Mouse (Mus musculus): ENCODE results near the gene Mapk8. TPM values are rescaled to one million over a fixed set of nuclear protein-coding genes. Genes with fewer than 3 reads are reported as not detected.

Gene Mapk8
- total RNA-seq, 1 experiment from 2014 or later, result 58.2 TPM

GRCm38 (mm10) chr14:33400019-33400418 lies 46.9 kb downstream of the Mapk8 start:
- peak; percentile 83 for ATAC-seq (replicated peaks; ENCODE audit: low read depth, poor library complexity, severe bottlenecking)

- no peak for ATAC-seq (replicated peaks; ENCODE audit: low read depth, poor library complexity, severe bottlenecking)
These were observed 48.7 kb downstream of the Mapk8 start for GRCm38 (mm10) chr14:33398065-33398860.

GRCm38 (mm10) chr14:33380830-33381457 lies 66.0 kb downstream of the Mapk8 start:
- no peak for ATAC-seq (replicated peaks; ENCODE audit: low read depth, poor library complexity, severe bottlenecking)

GRCm38 (mm10) chr14:33378723-33379122 lies 68.2 kb downstream of the Mapk8 start:
- 0 out of 2 replicates have a peak, but pooled peaks have one; percentile 22 for ATAC-seq (replicated peaks; ENCODE audit: low read depth, poor library complexity, severe bottlenecking)

GRCm38 (mm10) chr14:33377211-33377610 lies 69.7 kb downstream of the Mapk8 start:
- no peak for ATAC-seq (replicated peaks; ENCODE audit: low read depth, poor library complexity, severe bottlenecking)

- ATAC-seq (replicated peaks; ENCODE audit: low read depth, poor library complexity, severe bottlenecking), result no peak
These were observed 72.9 kb downstream of the Mapk8 start for GRCm38 (mm10) chr14:33374089-33374488.

GRCm38 (mm10) chr14:33373271-33373670 lies 73.7 kb downstream of the Mapk8 start:
- no peak for ATAC-seq (replicated peaks; ENCODE audit: low read depth, poor library complexity, severe bottlenecking)

- peak; percentile 85 for ATAC-seq (replicated peaks; ENCODE audit: low read depth, poor library complexity, severe bottlenecking)
These were observed 75.7 kb downstream of the Mapk8 start for GRCm38 (mm10) chr14:33371248-33371647.

- peak; percentile 37; the same call in 1 of the 2 replicates for ATAC-seq (replicated peaks; ENCODE audit: low read depth, poor library complexity, severe bottlenecking)
These were observed 76.9 kb downstream of the Mapk8 start for GRCm38 (mm10) chr14:33370056-33370455.

- ATAC-seq (replicated peaks; ENCODE audit: low read depth, poor library complexity, severe bottlenecking), result no peak
These were observed 77.6 kb downstream of the Mapk8 start for GRCm38 (mm10) chr14:33369375-33369774.

- ATAC-seq (replicated peaks; ENCODE audit: low read depth, poor library complexity, severe bottlenecking), result no peak
These were observed 79.8 kb downstream of the Mapk8 start for GRCm38 (mm10) chr14:33366891-33367777.

- ATAC-seq (replicated peaks; ENCODE audit: low read depth, poor library complexity, severe bottlenecking), result no peak
These were observed 82.9 kb downstream of the Mapk8 start for GRCm38 (mm10) chr14:33364061-33364460.

GRCm38 (mm10) chr14:33363611-33364010 lies 83.3 kb downstream of the Mapk8 start:
- no peak for ATAC-seq (replicated peaks; ENCODE audit: low read depth, poor library complexity, severe bottlenecking)

GRCm38 (mm10) chr14:33362807-33363206 lies 84.2 kb downstream of the Mapk8 start:
- ATAC-seq (replicated peaks; ENCODE audit: low read depth, poor library complexity, severe bottlenecking), result no peak

- ATAC-seq (replicated peaks; ENCODE audit: low read depth, poor library complexity, severe bottlenecking), result no peak
These were observed 84.8 kb downstream of the Mapk8 start for GRCm38 (mm10) chr14:33362122-33362521.

- ATAC-seq (replicated peaks; ENCODE audit: low read depth, poor library complexity, severe bottlenecking), result no peak
These were observed 85.4 kb downstream of the Mapk8 start for GRCm38 (mm10) chr14:33361546-33361945.

GRCm38 (mm10) chr14:33358891-33359290 lies 88.1 kb downstream of the Mapk8 start:
- no peak for ATAC-seq (replicated peaks; ENCODE audit: low read depth, poor library complexity, severe bottlenecking)

GRCm38 (mm10) chr14:33357600-33358368 lies 89.2 kb downstream of the Mapk8 start:
- ATAC-seq (replicated peaks; ENCODE audit: low read depth, poor library complexity, severe bottlenecking), result no peak

GRCm38 (mm10) chr14:33355276-33355675 lies 91.7 kb downstream of the Mapk8 start:
- no peak for ATAC-seq (replicated peaks; ENCODE audit: low read depth, poor library complexity, severe bottlenecking)

GRCm38 (mm10) chr14:33352890-33353289 lies 94.1 kb downstream of the Mapk8 start:
- no peak for ATAC-seq (replicated peaks; ENCODE audit: low read depth, poor library complexity, severe bottlenecking)

All from common myeloid progenitor, adult 5-6 weeks (primary cell).